Mouse (Mus musculus) gastrocnemius, postnatal 25 days (tissue): Measurements from ENCODE around the gene Spg7. TPM values are rescaled to one million over a fixed set of nuclear protein-coding genes. Genes with fewer than 3 reads are reported as not detected.

ENCODE experiments used
- DNase-seq: peaks from one replicate; pipeline ENCODE4 v3.0.0; 2022
- microRNA-seq, 2 experiments: library from miRNA; unstranded; fragments of <30 nt; microRNA quantifications; one replicate each; pipeline ENCODE4 v1.2.0; 2021; ENCODE audit warnings: borderline replicate concordance in 2 of 2
- total RNA-seq, 2 experiments: library from RNA; stranded (reverse); gene quantifications; 1 replicate in 1 of 2; 2 replicates in 1 of 2; pipeline ENCODE4 v1.2.3; 2021

Spg7 gene
- total RNA-seq, 2 experiments from 2014 or later, result 60.5 to 66.3 TPM

- no peak for DNase-seq
These were observed 68.3 kb downstream of the Spg7 start for GRCm38 (mm10) chr8:123131041-123131440.

- no peak for DNase-seq
These were observed 70.2 kb downstream of the Spg7 start for GRCm38 (mm10) chr8:123132953-123133352.

GRCm38 (mm10) chr8:123134149-123134713 is 71.5 kb downstream of the Spg7 start:
- no peak for DNase-seq

- DNase-seq, result no peak
These were observed 72.7 kb downstream of the Spg7 start for GRCm38 (mm10) chr8:123135406-123135805.

GRCm38 (mm10) chr8:123135806-123136205 is 73.1 kb downstream of the Spg7 start:
- DNase-seq, result no peak

GRCm38 (mm10) chr8:123136287-123136686 is 73.5 kb downstream of the Spg7 start:
- DNase-seq, result peak; percentile 42

- DNase-seq, result peak; percentile 37
These were observed 74.9 kb downstream of the Spg7 start for GRCm38 (mm10) chr8:123137645-123138077.

- no peak for DNase-seq
These were observed 76.0 kb downstream of the Spg7 start for GRCm38 (mm10) chr8:123138741-123139140.

- DNase-seq, result peak; percentile 83
These were observed 79.2 kb downstream of the Spg7 start for GRCm38 (mm10) chr8:123141741-123142462.

- DNase-seq, result peak; percentile 67
These were observed 82.5 kb downstream of the Spg7 start for GRCm38 (mm10) chr8:123145279-123145678.

- DNase-seq, result peak; percentile 56
These were observed 83.6 kb downstream of the Spg7 start for GRCm38 (mm10) chr8:123146390-123146789.

Small RNA genes lying within 50 kb of the gene (microRNA-seq; reads per million reads assigned to microRNA genes)
- gene Mir7079 (0 reads per million in 2 experiments), gene Mir7080 (0 reads per million in 2 experiments)

Other genes with a start within 250 kb of the Spg7 start
- gene Cdh15, start 215.0 kb upstream of the Spg7 start, total RNA-seq, result 10 to 100 TPM; 16.5 to 17.2 TPM
- 10 to 100 TPM; 43.5 to 51.1 TPM for gene Ankrd11, start 20.7 kb upstream of the Spg7 start, total RNA-seq
- 100 to 1,000 TPM; 366 to 379 TPM for gene Rpl13, start 39.4 kb downstream of the Spg7 start, total RNA-seq
- gene Cpne7, start 54.4 kb downstream of the Spg7 start, total RNA-seq, result under 1 TPM in 1 of 2 experiments, not detected in 1; 0.13 TPM
- 1 to 10 TPM; 1.4 to 1.8 TPM for gene Sult5a1, start 95.4 kb downstream of the Spg7 start, total RNA-seq
- gene Dpep1, start 123.3 kb downstream of the Spg7 start, total RNA-seq, result 10 to 100 TPM; 11.0 to 16.1 TPM
- 10 to 100 TPM; 36.7 to 52.8 TPM for gene Chmp1a, start 149.8 kb downstream of the Spg7 start, total RNA-seq
- gene Spata33, start 149.9 kb downstream of the Spg7 start, total RNA-seq, result 1 to 10 TPM in 1 of 2 experiments, under 1 TPM in 1; 0.91 to 1.2 TPM
- 10 to 100 TPM; 10.1 to 12.0 TPM for gene Cdk10, start 161.9 kb downstream of the Spg7 start, total RNA-seq
- 1 to 10 TPM; 1.4 to 1.5 TPM for gene Spata2l, start 173.3 kb downstream of the Spg7 start, total RNA-seq
- 1 to 10 TPM; 5.2 to 6.5 TPM for gene Zfp276, start 191.3 kb downstream of the Spg7 start, total RNA-seq
- 10 to 100 TPM; 12.2 to 13.7 TPM for gene Vps9d1, start 191.4 kb downstream of the Spg7 start, total RNA-seq